Mouse (Mus musculus) testis, adult 2 months (tissue): ENCODE measurements at regions not wholly inside any gene's neighbourhood (a gene's known extent, or its start where the extent isn't known, plus 50 kb on each side); places are given as distances from the start of the nearest gene placed in this dataset.

ENCODE experiments used
- H3K27ac ChIP-seq: fragments of 200-500 bp; 2 replicates; pipeline ENCODE4 v1.5.1; 2012; ENCODE audit warnings: low read depth, low read length; ENCODE audit not compliant: control insufficient read depth, insufficient read depth
- H3K27me3 ChIP-seq: fragments of 200-500 bp; 2 replicates; pipeline ENCODE4 v1.6.1; 2012; ENCODE audit warnings: mild to moderate bottlenecking, low read length, moderate library complexity; ENCODE audit not compliant: control insufficient read depth, insufficient read depth
- H3K36me3 ChIP-seq: fragments of 200-500 bp; 2 replicates; pipeline ENCODE4 v1.6.1; 2012; ENCODE audit warnings: mild to moderate bottlenecking, low read length; ENCODE audit not compliant: control insufficient read depth, insufficient read depth
- H3K4me1 ChIP-seq: fragments of 200-500 bp; 2 replicates; pipeline ENCODE4 v1.6.1; 2012; ENCODE audit warnings: low read length; ENCODE audit not compliant: control insufficient read depth, insufficient read depth
- H3K4me3 ChIP-seq: fragments of 200-500 bp; 2 replicates; pipeline ENCODE4 v1.5.1; 2012; ENCODE audit warnings: low read depth, mild to moderate bottlenecking, low read length, moderate library complexity, mixed read lengths; ENCODE audit not compliant: control insufficient read depth
- CTCF ChIP-seq: fragments of 200-500 bp; IDR thresholded peaks from 2 replicates; pipeline ENCODE4 v1.5.1; 2012; ENCODE audit warnings: low read depth, mild to moderate bottlenecking, inconsistent platforms, low read length, moderate library complexity; ENCODE audit not compliant: control insufficient read depth, insufficient read depth, insufficient replicate concordance
- POLR2A ChIP-seq: fragments of 200-500 bp; IDR thresholded peaks from 2 replicates; pipeline ENCODE4 v1.6.1; 2012; ENCODE audit warnings: low read depth, mild to moderate bottlenecking, inconsistent platforms, low read length, moderate library complexity; ENCODE audit not compliant: control insufficient read depth

GRCm38 (mm10) chr10:83992577-83993305 is 270.1 kb downstream of the 1500009L16Rik start:
- H3K27ac ChIP-seq: no peak overlapping the region
- H3K36me3 ChIP-seq: no peaks in the 10 kb centered on the region
- no peaks in the 10 kb centered on the region for H3K4me1 ChIP-seq
- H3K27me3 ChIP-seq: no peaks in the 10 kb centered on the region
- no peak overlapping the region for H3K4me3 ChIP-seq
- TF ChIP-seq CTCF (no peak), POLR2A (no peak)

- Histone ChIP-seq H3K27ac (no peak overlapping the region), H3K4me1 (no peaks in the 10 kb centered on the region), H3K27me3 (no peaks in the 10 kb centered on the region), H3K36me3 (no peaks in the 10 kb centered on the region), H3K4me3 (no peak overlapping the region)
- TF ChIP-seq POLR2A: no peak
Observed at GRCm38 (mm10) chr10:83995026-83995600, 272.4 kb downstream of the 1500009L16Rik start.

GRCm38 (mm10) chr10:83995913-83996312 is 273.2 kb downstream of the 1500009L16Rik start:
- Histone ChIP-seq H3K4me3 (no peak overlapping the region), H3K4me1 (no peaks in the 10 kb centered on the region), H3K27ac (no peak overlapping the region), H3K36me3 (no peaks in the 10 kb centered on the region), H3K27me3 (no peaks in the 10 kb centered on the region)
- TF ChIP-seq CTCF: no peak
- TF ChIP-seq POLR2A: no peak

GRCm38 (mm10) chr10:83996489-83996888 is 273.8 kb downstream of the 1500009L16Rik start:
- no peak overlapping the region for H3K27ac ChIP-seq
- H3K4me1 ChIP-seq: no peaks in the 10 kb centered on the region
- TF ChIP-seq CTCF (no peak), POLR2A (no peak)
- H3K27me3 ChIP-seq: no peaks in the 10 kb centered on the region
- H3K36me3 ChIP-seq: no peaks in the 10 kb centered on the region
- no peak overlapping the region for H3K4me3 ChIP-seq

- no peaks in the 10 kb centered on the region for H3K27me3 ChIP-seq
- TF ChIP-seq CTCF (no peak), POLR2A (no peak)
- H3K36me3 ChIP-seq: no peaks in the 10 kb centered on the region
- no peak overlapping the region for H3K4me3 ChIP-seq
- H3K4me1 ChIP-seq: no peaks in the 10 kb centered on the region
- no peak overlapping the region for H3K27ac ChIP-seq
Observed at GRCm38 (mm10) chr10:84000436-84001208, 278.0 kb downstream of the 1500009L16Rik start.

GRCm38 (mm10) chr10:84002744-84003143 is 280.1 kb downstream of the 1500009L16Rik start:
- TF ChIP-seq POLR2A: no peak
- no peak for TF ChIP-seq CTCF

GRCm38 (mm10) chr10:84003601-84004149 is 281.0 kb downstream of the 1500009L16Rik start:
- no peaks in the 10 kb centered on the region for H3K27me3 ChIP-seq
- H3K4me1 ChIP-seq: no peaks in the 10 kb centered on the region
- TF ChIP-seq CTCF: no peak
- TF ChIP-seq POLR2A: no peak
- H3K36me3 ChIP-seq: no peaks in the 10 kb centered on the region
- no peak overlapping the region for H3K27ac ChIP-seq
- H3K4me3 ChIP-seq: no peak overlapping the region

More at GRCm38 (mm10) chr10:84002744-84003143, 280.1 kb downstream of the 1500009L16Rik start:
- H3K27ac ChIP-seq: no peak overlapping the region
- H3K36me3 ChIP-seq: no peaks in the 10 kb centered on the region
- no peak overlapping the region for H3K4me3 ChIP-seq
- no peaks in the 10 kb centered on the region for H3K4me1 ChIP-seq
- no peaks in the 10 kb centered on the region for H3K27me3 ChIP-seq
